Mouse (Mus musculus): Measurements from ENCODE around the gene Oas1d. TPM values are rescaled to one million over a fixed set of nuclear protein-coding genes. Genes with fewer than 3 reads are reported as not detected.
"Not testable (repeated sequence)": the region's sequence is repeated elsewhere in the genome, so short reads cannot be mapped to it uniquely, and the experiment has no call there.

The Oas1d gene
- polyA plus RNA-seq, 1 experiment from 2014 or later, result not detected

GRCm38 (mm10) chr5:120894692-120895091 lies 19.6 kb upstream of the Oas1d start:
- not testable (repeated sequence) for H3K4me3 ChIP-seq (ENCODE audit: low read depth, low read length); H3K27me3 ChIP-seq (ENCODE audit: control insufficient read depth, insufficient read depth, low read depth, low read length); H3K36me3 ChIP-seq (ENCODE audit: control insufficient read depth, insufficient read depth); H3K27ac ChIP-seq (ENCODE audit: low read length); H3K9me3 ChIP-seq (replicated peaks; ENCODE audit: control insufficient read depth, low read length); ATAC-seq (ENCODE audit: low read depth); H3K4me2 ChIP-seq (ENCODE audit: low read depth, low read length); H3K4me1 ChIP-seq (ENCODE audit: control insufficient read depth, low read depth, low read length); H3K9ac ChIP-seq (ENCODE audit: low read depth, low read length)
- WGBS (ENCODE audit: insufficient replicate concordance), result 59% methylated on average over 2 of the region's 2 CpGs

DNA sequence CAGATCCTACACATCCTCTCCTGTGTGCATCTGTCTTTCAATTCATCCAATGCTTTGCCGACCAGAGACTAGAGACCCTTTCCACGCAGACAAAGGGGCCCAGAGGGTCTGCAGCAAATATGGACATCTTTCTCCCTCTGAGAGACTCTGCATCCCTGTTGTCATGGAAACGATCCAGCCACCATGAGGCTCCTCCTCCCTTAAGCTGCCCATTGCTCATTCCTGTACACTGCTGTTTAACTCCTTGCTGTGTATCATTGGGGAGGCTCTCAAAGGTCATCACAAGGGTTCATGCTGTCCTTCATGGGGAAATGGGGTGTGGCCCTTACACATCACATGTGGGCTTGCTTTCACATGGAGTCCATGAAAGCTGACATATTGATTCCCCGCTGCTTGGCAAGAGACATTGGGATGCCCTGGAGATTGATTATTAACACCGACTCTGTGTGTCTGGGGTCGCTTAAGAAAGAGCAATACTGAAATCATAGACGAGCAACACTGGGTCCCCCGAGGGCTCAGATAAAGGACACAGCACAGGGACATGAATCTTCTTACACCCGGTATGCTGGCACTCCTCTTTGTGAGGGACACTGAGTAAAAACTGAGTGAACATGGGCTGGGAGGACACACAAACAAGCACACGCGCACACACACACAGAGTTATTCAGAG lies 19.0 kb upstream of the Oas1d start:
- Histone ChIP-seq H3K27me3 (ENCODE audit: control insufficient read depth, insufficient read depth, low read depth, low read length) (no peaks in the 10 kb centered on the region), H3K4me2 (ENCODE audit: low read depth, low read length) (no peak overlapping the region), H3K4me1 (ENCODE audit: control insufficient read depth, low read depth, low read length) (no peaks in the 10 kb centered on the region), H3K36me3 (ENCODE audit: control insufficient read depth, insufficient read depth) (no peaks in the 10 kb centered on the region), H3K4me3 (ENCODE audit: low read depth, low read length) (no peak overlapping the region), H3K9ac (ENCODE audit: low read depth, low read length) (no peak overlapping the region), H3K9me3 (replicated peaks; ENCODE audit: control insufficient read depth, low read length) (no peaks in the 10 kb centered on the region), H3K27ac (ENCODE audit: low read length) (no peak overlapping the region)
- no peak for ATAC-seq (ENCODE audit: low read depth)
- 67% methylated on average over 11 of the region's 11 CpGs for WGBS (ENCODE audit: insufficient replicate concordance)

GRCm38 (mm10) chr5:120898307-120898706 lies 16.0 kb upstream of the Oas1d start:
- Histone ChIP-seq H3K4me3 (ENCODE audit: low read depth, low read length) (no peak overlapping the region), H3K27ac (ENCODE audit: low read length) (no peak overlapping the region), H3K27me3 (ENCODE audit: control insufficient read depth, insufficient read depth, low read depth, low read length) (no peaks in the 10 kb centered on the region), H3K4me1 (ENCODE audit: control insufficient read depth, low read depth, low read length) (no peaks in the 10 kb centered on the region), H3K9ac (ENCODE audit: low read depth, low read length) (no peak overlapping the region), H3K9me3 (replicated peaks; ENCODE audit: control insufficient read depth, low read length) (no peaks in the 10 kb centered on the region), H3K4me2 (ENCODE audit: low read depth, low read length) (no peak overlapping the region), H3K36me3 (ENCODE audit: control insufficient read depth, insufficient read depth) (no peaks in the 10 kb centered on the region)
- ATAC-seq (ENCODE audit: low read depth), result no peak
- 65% methylated on average over 6 of the region's 6 CpGs for WGBS (ENCODE audit: insufficient replicate concordance)

DNA sequence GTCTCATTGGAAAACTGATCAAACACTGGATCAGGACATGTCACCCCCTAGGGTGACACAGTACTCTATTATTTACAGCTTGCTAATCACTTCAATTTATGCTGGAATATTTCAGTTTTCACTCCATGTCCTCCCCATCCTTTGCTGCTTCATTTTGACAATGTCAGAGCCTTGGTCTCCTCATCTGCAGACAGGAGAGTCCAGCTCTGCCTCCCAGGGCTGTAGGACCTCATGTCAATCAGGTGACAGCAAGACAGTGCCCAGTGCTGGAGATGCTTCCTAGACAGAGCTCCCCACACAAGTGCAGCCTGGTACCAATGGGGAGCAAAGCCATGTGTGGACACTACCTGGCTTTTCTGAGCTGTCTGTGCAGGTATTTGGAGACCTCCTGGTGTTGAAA lies 15.6 kb upstream of the Oas1d start:
- ATAC-seq (ENCODE audit: low read depth), result no peak
- Histone ChIP-seq H3K4me2 (ENCODE audit: low read depth, low read length) (no peak overlapping the region), H3K27ac (ENCODE audit: low read length) (no peak overlapping the region), H3K36me3 (ENCODE audit: control insufficient read depth, insufficient read depth) (no peaks in the 10 kb centered on the region), H3K9ac (ENCODE audit: low read depth, low read length) (no peak overlapping the region), H3K4me3 (ENCODE audit: low read depth, low read length) (no peak overlapping the region), H3K4me1 (ENCODE audit: control insufficient read depth, low read depth, low read length) (no peaks in the 10 kb centered on the region), H3K9me3 (replicated peaks; ENCODE audit: control insufficient read depth, low read length) (no peaks in the 10 kb centered on the region), H3K27me3 (ENCODE audit: control insufficient read depth, insufficient read depth, low read depth, low read length) (no peaks in the 10 kb centered on the region)

DNA sequence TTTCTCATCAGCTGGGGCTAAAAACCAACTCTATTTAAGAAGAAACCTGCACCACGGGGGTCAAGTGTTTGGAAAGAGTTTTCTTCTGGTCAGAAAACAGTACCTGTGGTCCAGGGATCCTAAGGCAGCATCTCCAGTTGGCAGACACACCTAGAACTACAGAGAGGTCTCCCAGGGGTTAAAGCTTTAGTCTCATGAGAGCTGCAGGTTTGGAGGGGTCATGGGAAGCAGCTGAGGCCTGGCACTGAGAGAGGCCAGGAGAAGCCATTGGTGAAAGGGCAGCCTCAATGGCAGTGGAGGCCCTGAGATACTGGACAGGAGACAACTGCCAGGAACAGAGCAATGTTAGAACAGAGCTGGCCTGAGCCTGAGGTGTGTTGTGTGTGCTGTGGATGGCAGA lies 13.7 kb upstream of the Oas1d start:
- no peak overlapping the region for H3K4me3 ChIP-seq (ENCODE audit: low read depth, low read length)
- no peaks in the 10 kb centered on the region for H3K36me3 ChIP-seq (ENCODE audit: control insufficient read depth, insufficient read depth)
- no peak for ATAC-seq (ENCODE audit: low read depth)
- H3K27me3 ChIP-seq (ENCODE audit: control insufficient read depth, insufficient read depth, low read depth, low read length), result no peaks in the 10 kb centered on the region
- 23% methylated on average over 1 of the region's 1 CpGs for WGBS (ENCODE audit: insufficient replicate concordance)
- H3K4me2 ChIP-seq (ENCODE audit: low read depth, low read length), result no peak overlapping the region
- no peaks in the 10 kb centered on the region for H3K4me1 ChIP-seq (ENCODE audit: control insufficient read depth, low read depth, low read length)
- no peak overlapping the region for H3K27ac ChIP-seq (ENCODE audit: low read length)
- H3K9ac ChIP-seq (ENCODE audit: low read depth, low read length), result no peak overlapping the region
- H3K9me3 ChIP-seq (replicated peaks; ENCODE audit: control insufficient read depth, low read length), result no peaks in the 10 kb centered on the region

- ATAC-seq (ENCODE audit: low read depth), result no peak
- H3K9ac ChIP-seq (ENCODE audit: low read depth, low read length), result no peak overlapping the region
- H3K4me2 ChIP-seq (ENCODE audit: low read depth, low read length), result no peak overlapping the region
- no peaks in the 10 kb centered on the region for H3K27me3 ChIP-seq (ENCODE audit: control insufficient read depth, insufficient read depth, low read depth, low read length)
- H3K4me1 ChIP-seq (ENCODE audit: control insufficient read depth, low read depth, low read length), result no peaks in the 10 kb centered on the region
- 73% methylated on average over 5 of the region's 5 CpGs for WGBS (ENCODE audit: insufficient replicate concordance)
- no peaks in the 10 kb centered on the region for H3K9me3 ChIP-seq (replicated peaks; ENCODE audit: control insufficient read depth, low read length)
- H3K27ac ChIP-seq (ENCODE audit: low read length), result no peak overlapping the region
- H3K36me3 ChIP-seq (ENCODE audit: control insufficient read depth, insufficient read depth), result no peaks in the 10 kb centered on the region
- H3K4me3 ChIP-seq (ENCODE audit: low read depth, low read length), result no peak overlapping the region
Observed at GRCm38 (mm10) chr5:120902056-120902455, 12.3 kb upstream of the Oas1d start.

- H3K9ac ChIP-seq (ENCODE audit: low read depth, low read length); H3K4me2 ChIP-seq (ENCODE audit: low read depth, low read length); H3K9me3 ChIP-seq (replicated peaks; ENCODE audit: control insufficient read depth, low read length); H3K36me3 ChIP-seq (ENCODE audit: control insufficient read depth, insufficient read depth); H3K27me3 ChIP-seq (ENCODE audit: control insufficient read depth, insufficient read depth, low read depth, low read length); ATAC-seq (ENCODE audit: low read depth); H3K4me3 ChIP-seq (ENCODE audit: low read depth, low read length); H3K4me1 ChIP-seq (ENCODE audit: control insufficient read depth, low read depth, low read length); H3K27ac ChIP-seq (ENCODE audit: low read length): not testable (repeated sequence)
- 25% methylated on average over 9 of the region's 12 CpGs for WGBS (ENCODE audit: insufficient replicate concordance)
Observed at GRCm38 (mm10) chr5:120906791-120907733, 7.3 kb upstream of the Oas1d start, which contains the start of gene Oas1a. TSS of gene Oas1a (minus strand) at chr5:120907521.

DNA sequence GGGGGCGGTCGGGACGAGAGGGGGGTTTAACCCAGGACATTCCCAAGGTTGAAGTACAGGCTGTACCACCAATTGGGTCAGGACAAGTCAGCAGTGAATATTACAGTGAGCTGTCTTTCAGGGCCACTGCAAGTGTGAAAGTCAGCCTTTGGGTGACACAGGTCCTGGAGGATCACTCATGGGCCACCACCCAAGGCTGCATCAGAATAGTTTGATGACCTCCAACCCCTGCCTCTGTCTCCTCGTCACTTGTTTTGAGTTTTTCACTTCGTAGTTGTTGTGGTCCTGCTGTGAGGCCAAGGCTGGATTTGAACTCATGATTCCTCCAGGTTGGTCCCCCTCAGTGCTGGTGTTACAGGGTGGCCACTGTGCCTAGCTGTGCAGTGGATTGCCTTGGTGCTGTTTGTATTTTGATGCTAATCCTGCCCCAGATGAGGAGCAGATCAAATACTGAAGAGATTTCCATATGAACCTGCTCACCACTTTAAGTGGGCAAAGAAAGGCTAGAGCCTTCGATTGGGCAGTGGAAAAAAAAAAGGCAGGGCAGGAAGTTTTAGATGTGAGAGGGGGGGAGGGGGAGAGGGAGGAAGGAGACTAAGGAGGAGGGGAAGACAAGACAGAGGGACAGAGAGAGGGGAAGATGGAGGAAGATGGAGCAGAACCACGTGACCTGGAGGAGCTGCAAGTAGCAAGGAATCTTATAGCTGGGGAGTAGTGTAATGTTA lies 6.0 kb upstream of the Oas1d start:
- H3K36me3 ChIP-seq (ENCODE audit: control insufficient read depth, insufficient read depth), result no peaks in the 10 kb centered on the region
- no peaks in the 10 kb centered on the region for H3K9me3 ChIP-seq (replicated peaks; ENCODE audit: control insufficient read depth, low read length)
- H3K4me2 ChIP-seq (ENCODE audit: low read depth, low read length), result no peak overlapping the region
- H3K9ac ChIP-seq (ENCODE audit: low read depth, low read length), result no peak overlapping the region
- WGBS (ENCODE audit: insufficient replicate concordance), result 44% methylated on average over 7 of the region's 7 CpGs
- H3K27ac ChIP-seq (ENCODE audit: low read length), result no peak overlapping the region
- H3K4me3 ChIP-seq (ENCODE audit: low read depth, low read length), result no peak overlapping the region
- ATAC-seq (ENCODE audit: low read depth), result no peak
- no peaks in the 10 kb centered on the region for H3K27me3 ChIP-seq (ENCODE audit: control insufficient read depth, insufficient read depth, low read depth, low read length)
- no peaks in the 10 kb centered on the region for H3K4me1 ChIP-seq (ENCODE audit: control insufficient read depth, low read depth, low read length)

All from liver, embryonic 16.5 days (tissue).